Mouse (Mus musculus) CH12.LX (cell line): Measurements from ENCODE around the gene Dlx2.

ENCODE experiments used
- BHLHE40 ChIP-seq: IDR thresholded peaks from 2 replicates; pipeline ENCODE4 v1.6.1; 2011; ENCODE audit warnings: mild to moderate bottlenecking, low read depth, low read length, improper control_type of control experiment
- CHD1 ChIP-seq: IDR thresholded peaks from 2 replicates; pipeline ENCODE4 v1.6.1; 2012; ENCODE audit warnings: low read depth, low read length, improper control_type of control experiment, inconsistent platforms
- CTCF ChIP-seq, 2 experiments: IDR thresholded peaks in 1 of 2; conservative IDR thresholded peaks in 1 of 2; 2 replicates each; pipeline ENCODE4 v1.5.1; 2011 to 2012; ENCODE audit warnings: low read depth in 2 of 2, low read length in 2 of 2, improper control_type of control experiment in 1 of 2, inconsistent platforms in 1 of 2, mild to moderate bottlenecking in 1 of 2, moderate library complexity in 1 of 2
- E2F4 ChIP-seq: IDR thresholded peaks from 2 replicates; pipeline ENCODE4 v1.6.1; 2011; ENCODE audit warnings: low read depth, low read length, improper control_type of control experiment; ENCODE audit not compliant: insufficient replicate concordance
- MAX ChIP-seq: IDR thresholded peaks from 2 replicates; pipeline ENCODE4 v1.6.1; 2011; ENCODE audit warnings: low read length, improper control_type of control experiment
- POLR2A ChIP-seq: IDR thresholded peaks from 2 replicates; pipeline ENCODE4 v1.6.1; 2011; ENCODE audit warnings: low read depth, mild to moderate bottlenecking, improper control_type of control experiment, low read length
- SMC3 ChIP-seq: IDR thresholded peaks from 2 replicates; pipeline ENCODE4 v1.6.1; 2011; ENCODE audit warnings: low read depth, low read length, improper control_type of control experiment
- UBTF ChIP-seq: IDR thresholded peaks from 2 replicates; pipeline ENCODE4 v1.6.1; 2012; ENCODE audit warnings: low read depth, mild to moderate bottlenecking, inconsistent platforms, low read length, improper control_type of control experiment, moderate library complexity
- USF1 ChIP-seq: IDR thresholded peaks from 2 replicates; pipeline ENCODE4 v1.6.1; 2014; ENCODE audit warnings: low read depth, mild to moderate bottlenecking, inconsistent platforms, low read length, improper control_type of control experiment
- USF2 ChIP-seq: conservative IDR thresholded peaks from 2 replicates; pipeline ENCODE4 v1.6.1; 2011; ENCODE audit warnings: low read depth, low read length, improper control_type of control experiment
- ZC3H11A ChIP-seq: IDR thresholded peaks from 2 replicates; pipeline ENCODE4 v1.6.1; 2012; ENCODE audit warnings: low read depth, mild to moderate bottlenecking, inconsistent platforms, low read length, improper control_type of control experiment
- ZNF384 ChIP-seq: IDR thresholded peaks from 2 replicates; pipeline ENCODE4 v1.6.1; 2012; ENCODE audit warnings: low read depth, low read length, improper control_type of control experiment, inconsistent platforms

GRCm38 (mm10) chr2:71529511-71530351 is 16.8 kb downstream of the Dlx2 start:
- TF ChIP-seq BHLHE40 (no peak), CTCF (conservative IDR thresholded peaks at IDR 0.05 in 1 of 2, IDR thresholded peaks at IDR 0.05 in 1 of 2; ENCODE audit: low read depth in 2 of 2, low read length in 2 of 2) (no peak), USF2 (no peak), SMC3 (no peak), ZC3H11A (no peak), USF1 (no peak), POLR2A (peak; percentile 31; the same call in 1 of the 2 replicates), MAX (no peak), ZNF384 (no peak), E2F4 (no peak), UBTF (no peak), CHD1 (no peak)
